Mouse (Mus musculus): ENCODE data around the gene Otp. TPM values are rescaled to one million over a fixed set of nuclear protein-coding genes. Genes with fewer than 3 reads are reported as not detected.

Gene Otp
- polyA plus RNA-seq, 1 experiment from 2014 or later = not detected

DNA sequence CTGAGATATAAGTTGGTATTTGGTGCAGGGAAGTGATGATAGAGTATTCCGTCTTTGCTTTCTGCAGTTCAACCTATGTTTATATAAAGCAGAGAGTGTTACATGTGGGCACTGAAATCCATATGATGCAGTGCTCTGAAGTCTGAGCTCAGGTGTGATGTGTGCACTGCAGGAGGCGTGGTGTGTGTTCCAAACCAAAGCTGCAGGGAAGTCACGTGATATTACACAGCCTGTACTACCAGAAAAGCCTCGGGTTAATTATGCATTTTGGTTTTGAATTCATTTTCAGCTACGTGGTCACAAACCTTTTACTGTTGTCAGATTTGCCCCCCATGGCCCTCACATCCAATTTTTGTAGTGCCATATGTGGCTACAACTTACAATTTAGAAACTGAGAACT, 40.3 kb downstream of the Otp start:
- Histone ChIP-seq H3K9me3 (replicated peaks) (no peaks in the 10 kb centered on the region), H3K4me1 (peaks cover 7% of the 10 kb centered on the region; the same call in 1 of the 2 replicates), H3K36me3 (no peaks in the 10 kb centered on the region), H3K4me3 (no peak overlapping the region), H3K27me3 (ENCODE audit: low read depth, poor library complexity, severe bottlenecking) (peaks cover 11% of the 10 kb centered on the region; the same call in 1 of the 2 replicates), H3K27ac (no peak overlapping the region)
- no peak for DNase-seq (ENCODE audit: low spot score)
- 80% methylated on average over 5 of the region's 5 CpGs for whole genome bisulfite sequencing

DNA sequence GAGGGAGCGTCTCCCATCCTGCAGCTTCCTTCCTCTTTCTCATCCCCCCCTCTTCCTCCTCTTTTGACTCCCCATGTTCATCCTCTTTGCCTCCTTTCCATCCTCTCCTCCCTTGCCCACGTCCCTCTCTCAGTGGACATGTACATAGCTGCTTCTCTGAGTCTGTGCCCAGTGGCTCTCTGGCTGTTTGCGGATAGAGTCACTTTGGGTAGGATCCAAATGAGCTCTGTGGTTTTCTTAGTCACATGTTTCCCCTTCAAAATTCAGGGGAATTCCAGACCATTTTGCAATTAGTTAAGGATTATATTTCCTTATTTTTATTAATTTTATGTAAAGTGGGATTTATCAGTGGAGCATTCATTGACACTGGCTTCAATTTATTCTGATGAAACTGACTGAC, 52.7 kb downstream of the Otp start:
- Histone ChIP-seq H3K27me3 (ENCODE audit: low read depth, poor library complexity, severe bottlenecking) (peaks cover 24% of the 10 kb centered on the region), H3K4me3 (no peak overlapping the region), H3K4me1 (no peaks in the 10 kb centered on the region), H3K36me3 (no peaks in the 10 kb centered on the region), H3K27ac (no peak overlapping the region), H3K9me3 (replicated peaks) (no peaks in the 10 kb centered on the region)
- whole genome bisulfite sequencing = 82% methylated on average over 3 of the region's 3 CpGs
- DNase-seq (ENCODE audit: low spot score) = no peak

Other genes starting within 250 kb of the Otp start
- 274 and 297 TPM in 2 replicates for gene Tbca, start 86.7 kb upstream of the Otp start, polyA plus RNA-seq (2016; fragmentation: Nextera tagmentation; extraction: Ambion mirVana)
- 12.6 and 16.4 TPM in 2 replicates for gene Wdr41, start 100.7 kb downstream of the Otp start, polyA plus RNA-seq (2016; fragmentation: Nextera tagmentation; extraction: Ambion mirVana)